ENCODE assay signal across 10 mouse cellular contexts in the genomic region with DNA sequence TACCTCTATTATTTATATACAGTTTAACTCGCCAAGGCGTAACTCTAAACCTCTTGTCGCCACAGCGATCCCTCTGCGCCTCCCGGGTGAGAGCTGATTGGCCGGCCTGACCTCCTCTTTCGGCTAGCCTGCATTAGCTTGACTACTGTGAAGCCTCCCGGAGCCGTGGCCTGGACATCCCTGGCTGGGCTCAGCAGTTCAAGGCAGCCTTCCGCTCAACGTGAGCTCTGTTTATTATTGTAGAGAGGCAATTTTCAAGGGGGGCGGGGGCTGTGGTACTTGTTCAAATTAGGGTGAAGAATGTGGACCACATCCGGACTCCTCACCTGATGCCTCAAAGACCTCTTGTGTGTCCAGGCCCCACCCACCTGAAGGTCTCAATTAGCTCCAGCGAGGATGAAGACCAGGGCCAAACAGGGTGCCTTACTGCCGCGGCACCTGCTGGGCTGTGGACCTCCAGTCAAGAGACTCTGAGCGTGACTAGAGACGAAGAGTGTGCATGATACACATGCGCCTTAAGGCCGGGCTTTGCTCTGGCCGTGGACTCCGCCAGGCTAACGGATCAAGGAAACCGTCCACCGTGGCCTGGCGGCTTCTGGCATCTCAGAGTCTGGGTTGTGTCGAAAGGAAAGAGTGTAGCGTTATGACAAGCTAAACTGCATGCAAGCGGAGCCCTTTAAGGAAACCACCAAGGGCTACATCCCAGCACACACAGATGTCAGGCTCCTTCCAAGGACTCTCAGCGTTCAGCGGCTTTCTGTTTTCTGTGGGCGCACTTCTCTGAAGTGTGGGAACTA.
A peak's percentile ranks its signal among the peaks of the same experiment; 100 is the strongest.
DNase-seq lines count a peak whose midpoint lies in the region; ATAC-seq and TF ChIP-seq lines count a peak whose summit lies in the region.
"Had no signal": no experiment of that assay in that cellular context is flagged by ENCODE, and none has a peak within 500 bp of the region (broad histone marks: within the 10 kb centered on the region; RNA-seq: fewer than 3 reads in every experiment).

No protein-coding gene starts in this region.

- peak; percentile 61 for DNase-seq in hindbrain, embryonic 10.5 days (ENCODE audit: low spot score)
- DNase-seq in hindbrain, postnatal 0 days (ENCODE audit: low spot score): no peak
- DNase-seq in ES-E14 (ENCODE audit: low read depth, low spot score): no peak
- peak; percentile 79 for DNase-seq in embryonic facial prominence, embryonic 11.5 days (ENCODE audit: low spot score)
- no peak for DNase-seq in left cerebral cortex, adult 8-10 months (ENCODE audit: low spot score in 2 of 2)
- no peak for DNase-seq in adrenal gland, adult 18-20 months (ENCODE audit: low spot score in 2 of 2)
- DNase-seq: thymus, postnatal 36 days had no signal

- in situ Hi-C loops in ES-E14 (cut with MboI; ENCODE audit: low sequenced_read_pairs in 2 of 2, unreplicated experiment in 2 of 2): no loop called here

- H3K4me3 ChIP-seq in hindbrain, embryonic 10.5 days: 0 out of 2 replicates have a peak overlapping the region, but pooled peaks have one; percentile 16
- no peak overlapping the region for H3K4me3 ChIP-seq in hindbrain, postnatal 0 days (ENCODE audit: low read length)
- peak overlapping the region; percentile 41 to 46; a peak in 3 of 4 replicates for H3K4me3 ChIP-seq in ES-E14 (ENCODE audit: insufficient read depth in 1 of 2, low read depth in 1 of 2, low read length in 2 of 2, poor library complexity in 1 of 2, severe bottlenecking in 1 of 2)
- H3K4me3 ChIP-seq in embryonic facial prominence, embryonic 11.5 days (ENCODE audit: low read depth, low read length): no peak overlapping the region
- H3K4me3 ChIP-seq in limb, embryonic 13.5 days: peak overlapping the region; percentile 8; the same call in 1 of the 2 replicates

- H3K27ac ChIP-seq in hindbrain, embryonic 10.5 days: peak overlapping the region; percentile 37
- H3K27ac ChIP-seq in hindbrain, postnatal 0 days: no peak overlapping the region
- no peak overlapping the region for H3K27ac ChIP-seq in ES-E14 (ENCODE audit: insufficient read depth, low read depth, low read length, poor library complexity, severe bottlenecking)
- peak overlapping the region; percentile 5 for H3K27ac ChIP-seq in embryonic facial prominence, embryonic 11.5 days (replicated peaks; ENCODE audit: low read depth, low read length)
- H3K27ac ChIP-seq in limb, embryonic 13.5 days: no peak overlapping the region

- H3K27me3 ChIP-seq in hindbrain, embryonic 10.5 days (ENCODE audit: insufficient read depth, poor library complexity, severe bottlenecking): peaks cover 35% of the 10 kb centered on the region
- no peaks in the 10 kb centered on the region for H3K27me3 ChIP-seq in hindbrain, postnatal 0 days (ENCODE audit: insufficient read depth, low read length)
- H3K27me3 ChIP-seq in embryonic facial prominence, embryonic 11.5 days (ENCODE audit: control insufficient read depth, insufficient read depth, low read length): no peaks in the 10 kb centered on the region; the same call in 1 of the 2 replicates
- peaks cover 28% of the 10 kb centered on the region for H3K27me3 ChIP-seq in limb, embryonic 13.5 days

- H3K4me1 ChIP-seq in hindbrain, embryonic 10.5 days (replicated peaks): peaks cover 22% of the 10 kb centered on the region
- H3K4me1 ChIP-seq in hindbrain, postnatal 0 days (ENCODE audit: insufficient read depth, low read length): no peaks in the 10 kb centered on the region
- peaks cover 2% of the 10 kb centered on the region in 2 experiments; a peak in 1 of 4 replicates for H3K4me1 ChIP-seq in ES-E14 (ENCODE audit: control insufficient read depth in 2 of 2, insufficient read depth in 2 of 2, low read length in 2 of 2, poor library complexity in 1 of 2)
- peaks cover 7% of the 10 kb centered on the region for H3K4me1 ChIP-seq in embryonic facial prominence, embryonic 11.5 days (ENCODE audit: control insufficient read depth, insufficient read depth, low read length)
- peaks cover 31% of the 10 kb centered on the region for H3K4me1 ChIP-seq in limb, embryonic 13.5 days

- no peak for ATAC-seq in hindbrain, postnatal 0 days
- peak; percentile 79 for ATAC-seq in embryonic facial prominence, embryonic 11.5 days (replicated peaks; ENCODE audit: insufficient number of reproducible peaks, low FRiP score, low TSS enrichment, low read depth)
- ATAC-seq in limb, embryonic 13.5 days (ENCODE audit: low FRiP score, low read depth): peak; percentile 63
- no peak for ATAC-seq in frontal cortex, adult (ENCODE audit: low TSS enrichment)
- ATAC-seq: midbrain, embryonic 16.5 days had no signal

- 42% methylated on average over 33 of the region's 33 CpGs for WGBS in hindbrain, embryonic 10.5 days
- 52% methylated on average over 33 of the region's 33 CpGs for WGBS in hindbrain, postnatal 0 days
- WGBS in embryonic facial prominence, embryonic 11.5 days: 20% methylated on average over 33 of the region's 33 CpGs
- WGBS in limb, embryonic 13.5 days: 27% methylated on average over 33 of the region's 33 CpGs

- TF ChIP-seq CTCF in hindbrain, postnatal 0 days (IDR thresholded peaks at IDR 0.05; ENCODE audit: low read depth): no peak

- 0 out of 2 replicates have a peak, but pooled peaks cover 3% of the 10 kb centered on the region for H3K9me3 ChIP-seq in hindbrain, embryonic 10.5 days
- no peaks in the 10 kb centered on the region for H3K9me3 ChIP-seq in hindbrain, postnatal 0 days (ENCODE audit: low read length)
- H3K9me3 ChIP-seq in ES-E14 (ENCODE audit: control insufficient read depth, insufficient read depth, low read depth, low read length): no peaks in the 10 kb centered on the region
- no peaks in the 10 kb centered on the region for H3K9me3 ChIP-seq in embryonic facial prominence, embryonic 11.5 days (replicated peaks; ENCODE audit: control insufficient read depth, low read length)
- no peaks in the 10 kb centered on the region for H3K9me3 ChIP-seq in limb, embryonic 13.5 days

- no peaks in the 10 kb centered on the region for H3K36me3 ChIP-seq in hindbrain, embryonic 10.5 days
- no peaks in the 10 kb centered on the region for H3K36me3 ChIP-seq in hindbrain, postnatal 0 days (ENCODE audit: insufficient read depth, low read length)
- no peaks in the 10 kb centered on the region for H3K36me3 ChIP-seq in ES-E14 (ENCODE audit: control insufficient read depth, insufficient read depth, low read length, poor library complexity, severe bottlenecking)
- H3K36me3 ChIP-seq in embryonic facial prominence, embryonic 11.5 days (replicated peaks; ENCODE audit: control insufficient read depth, insufficient read depth, low read depth, low read length): no peaks in the 10 kb centered on the region
- H3K36me3 ChIP-seq in limb, embryonic 13.5 days: no peaks in the 10 kb centered on the region

- H3K4me2 ChIP-seq in hindbrain, postnatal 0 days (ENCODE audit: low read depth, low read length): no peak overlapping the region
- H3K4me2 ChIP-seq in embryonic facial prominence, embryonic 11.5 days (ENCODE audit: low read depth, low read length): peak overlapping the region; percentile 20; the same call in 1 of the 2 replicates
- H3K4me2 ChIP-seq in limb, embryonic 13.5 days (replicated peaks): peak overlapping the region; percentile 50

- no peak overlapping the region for H3K9ac ChIP-seq in hindbrain, postnatal 0 days (replicated peaks; ENCODE audit: low read length)
- no peak overlapping the region; the same call in 1 of the 2 replicates for H3K9ac ChIP-seq in ES-E14 (ENCODE audit: insufficient read depth, low read depth, low read length, poor library complexity, severe bottlenecking)
- no peak overlapping the region for H3K9ac ChIP-seq in embryonic facial prominence, embryonic 11.5 days (replicated peaks; ENCODE audit: low read length)
- no peak overlapping the region for H3K9ac ChIP-seq in limb, embryonic 13.5 days

TF ChIP-seq in ES-E14, 5 proteins besides CTCF, POLR2A, EP300 and RAD21:
- TF ChIP-seq HCFC1 (IDR thresholded peaks at IDR 0.05; ENCODE audit: borderline replicate concordance, insufficient read depth, low read length) (no peak), MAFK (IDR thresholded peaks at IDR 0.05; ENCODE audit: insufficient read depth, low read depth, low read length) (no peak), ZC3H11A (IDR thresholded peaks at IDR 0.05; ENCODE audit: borderline replicate concordance, low read depth, low read length) (no peak), CHD2 (IDR thresholded peaks at IDR 0.05; ENCODE audit: low read depth, low read length) (no peak), ZNF384 (IDR thresholded peaks at IDR 0.05; ENCODE audit: low read depth, low read length) (no peak)

Comparison
In these comparisons a context has a peak if more than half of its experiments do, and no peak if none do; other contexts are left out.
1. DNase-seq: peak in hindbrain, embryonic 10.5 days (single experiment) and embryonic facial prominence, embryonic 11.5 days (single experiment); none in hindbrain, postnatal 0 days (single experiment), ES-E14 (single experiment), left cerebral cortex, adult 8-10 months (0 of 2) and adrenal gland, adult 18-20 months (0 of 2).
2. H3K27ac ChIP-seq: peak in hindbrain, embryonic 10.5 days (single experiment) and embryonic facial prominence, embryonic 11.5 days (single experiment); none in hindbrain, postnatal 0 days (single experiment), ES-E14 (single experiment) and limb, embryonic 13.5 days (single experiment).
3. H3K4me3 ChIP-seq: peak in hindbrain, embryonic 10.5 days (single experiment), ES-E14 (2 of 2) and limb, embryonic 13.5 days (single experiment); none in hindbrain, postnatal 0 days (single experiment) and embryonic facial prominence, embryonic 11.5 days (single experiment).
4. ATAC-seq: peak in embryonic facial prominence, embryonic 11.5 days (single experiment) and limb, embryonic 13.5 days (single experiment); none in hindbrain, postnatal 0 days (single experiment) and frontal cortex, adult (single experiment).